Mouse (Mus musculus) forebrain, embryonic 11.5 days (tissue): ENCODE results near the gene Nck2. TPM values are rescaled to one million over a fixed set of nuclear protein-coding genes. Genes with fewer than 3 reads are reported as not detected.

ENCODE experiments used
- ATAC-seq: fragments of 200-750 bp; cut with Nextera tagmentation; replicated peaks from 2 replicates; pipeline ENCODE4 v1.8.0; 2017; ENCODE audit warnings: moderate TSS enrichment; ENCODE audit not compliant: low FRiP score
- DNase-seq: peaks from one replicate; pipeline ENCODE4 v3.0.0-alpha.2; 2017; ENCODE audit warnings: low spot score
- H3K27ac ChIP-seq: fragments of 300-500 bp; sonication (generic); 2 replicates; pipeline ENCODE4 v1.5.1; 2014; ENCODE audit warnings: low read depth, low read length
- H3K27me3 ChIP-seq: fragments of 300-500 bp; sonication (generic); 2 replicates; pipeline ENCODE4 v1.6.1; 2014; ENCODE audit warnings: mild to moderate bottlenecking, low read length, mixed read lengths; ENCODE audit not compliant: control insufficient read depth, insufficient read depth
- H3K36me3 ChIP-seq: fragments of 300-500 bp; sonication (generic); 2 replicates; pipeline ENCODE4 v1.6.1; 2014; ENCODE audit warnings: mild to moderate bottlenecking, low read length, moderate library complexity, mixed read lengths; ENCODE audit not compliant: control insufficient read depth, insufficient read depth
- H3K4me1 ChIP-seq: fragments of 300-500 bp; sonication (generic); replicated peaks from 2 replicates; pipeline ENCODE4 v1.6.1; 2014; ENCODE audit warnings: low read length, mixed read lengths; ENCODE audit not compliant: control insufficient read depth, insufficient read depth
- H3K4me2 ChIP-seq: fragments of 300-500 bp; sonication (generic); 2 replicates; pipeline ENCODE4 v1.6.1; 2014; ENCODE audit warnings: low read depth, mild to moderate bottlenecking, low read length, moderate library complexity, mixed read lengths; ENCODE audit not compliant: severe bottlenecking
- H3K4me3 ChIP-seq: fragments of 300-500 bp; sonication (generic); 2 replicates; pipeline ENCODE4 v1.5.1; 2014; ENCODE audit warnings: low read depth, low read length
- H3K9ac ChIP-seq: fragments of 300-500 bp; sonication (generic); 2 replicates; pipeline ENCODE4 v1.6.1; 2014; ENCODE audit warnings: low read length
- H3K9me3 ChIP-seq: fragments of 300-500 bp; sonication (generic); 2 replicates; pipeline ENCODE4 v1.6.1; 2016; ENCODE audit warnings: low read length, mixed read lengths; ENCODE audit not compliant: control insufficient read depth
- WGBS: fragments of 180-500 bp; shearing (Covaris S2); extraction: QIAGEN DNeasy Blood & Tissue Kit; methylation state at CpG from one replicate; pipeline ENCODE4 v1.1.7; 2014; 5-methylcytosine and 5-hydroxymethylcytosine counted together
- polyA plus RNA-seq: library from polyadenylated mRNA; unstranded; fragments of >200 nt; fragmentation: Nextera tagmentation; extraction: Ambion mirVana; gene quantifications from 2 replicates; pipeline ENCODE4 v1.2.1, GENCODE M21; 2014

Gene Nck2
- polyA plus RNA-seq, 1 experiment from 2014 or later, result 37.8 TPM

GRCm38 (mm10) chr1:43496993-43497392 is 52.6 kb downstream of the Nck2 start:
- no peak for ATAC-seq
- H3K27me3 ChIP-seq, result no peaks in the 10 kb centered on the region
- 94% methylated on average over 3 of the region's 3 CpGs for WGBS

GRCm38 (mm10) chr1:43497951-43498350 is 53.6 kb downstream of the Nck2 start:
- H3K27me3 ChIP-seq, result peaks cover 4% of the 10 kb centered on the region
- WGBS, result 64% methylated on average over 6 of the region's 6 CpGs
- H3K4me3 ChIP-seq, result no peak overlapping the region
- DNase-seq, result no peak
- H3K36me3 ChIP-seq, result no peaks in the 10 kb centered on the region
- no peak overlapping the region for H3K9ac ChIP-seq
- H3K27ac ChIP-seq, result no peak overlapping the region
- ATAC-seq, result no peak
- H3K4me1 ChIP-seq, result 0 out of 2 replicates have a peak, but pooled peaks cover 4% of the 10 kb centered on the region
- no peaks in the 10 kb centered on the region for H3K9me3 ChIP-seq
- H3K4me2 ChIP-seq, result no peak overlapping the region

More at GRCm38 (mm10) chr1:43496993-43497392, 52.6 kb downstream of the Nck2 start:
- Histone ChIP-seq H3K4me2 (no peak overlapping the region), H3K4me1 (0 out of 2 replicates have a peak, but pooled peaks cover 4% of the 10 kb centered on the region), H3K9ac (no peak overlapping the region), H3K9me3 (no peaks in the 10 kb centered on the region), H3K27ac (no peak overlapping the region), H3K4me3 (no peak overlapping the region), H3K36me3 (no peaks in the 10 kb centered on the region)
- no peak for DNase-seq

- no peak overlapping the region for H3K4me3 ChIP-seq
- ATAC-seq (no peak), DNase-seq (peak; percentile 8)
- H3K9ac ChIP-seq, result no peak overlapping the region
- H3K36me3 ChIP-seq, result no peaks in the 10 kb centered on the region
- no peak overlapping the region for H3K4me2 ChIP-seq
- H3K27ac ChIP-seq, result no peak overlapping the region
- peaks cover 8% of the 10 kb centered on the region; the same call in 1 of the 2 replicates for H3K4me1 ChIP-seq
- peaks cover 7% of the 10 kb centered on the region for H3K27me3 ChIP-seq
- no peaks in the 10 kb centered on the region for H3K9me3 ChIP-seq
- 93% methylated on average over 5 of the region's 5 CpGs for WGBS
Observed at GRCm38 (mm10) chr1:43500121-43500520, 55.7 kb downstream of the Nck2 start.

GRCm38 (mm10) chr1:43501143-43501919 is 57.0 kb downstream of the Nck2 start:
- WGBS, result 95% methylated on average over 6 of the region's 6 CpGs
- ATAC-seq (no peak), DNase-seq (no peak)
- H3K36me3 ChIP-seq, result no peaks in the 10 kb centered on the region
- no peaks in the 10 kb centered on the region for H3K9me3 ChIP-seq
- peaks cover 7% of the 10 kb centered on the region for H3K27me3 ChIP-seq
- no peak overlapping the region for H3K27ac ChIP-seq
- no peak overlapping the region for H3K9ac ChIP-seq
- H3K4me2 ChIP-seq, result no peak overlapping the region
- peaks cover 8% of the 10 kb centered on the region; the same call in 1 of the 2 replicates for H3K4me1 ChIP-seq
- H3K4me3 ChIP-seq, result no peak overlapping the region

GRCm38 (mm10) chr1:43501920-43502791 is 57.8 kb downstream of the Nck2 start:
- Histone ChIP-seq H3K36me3 (no peaks in the 10 kb centered on the region), H3K4me2 (no peak overlapping the region), H3K9ac (no peak overlapping the region), H3K27ac (no peak overlapping the region), H3K4me3 (no peak overlapping the region), H3K9me3 (no peaks in the 10 kb centered on the region), H3K4me1 (peaks cover 6% of the 10 kb centered on the region; the same call in 1 of the 2 replicates), H3K27me3 (peaks cover 7% of the 10 kb centered on the region)
- DNase-seq, result peak; percentile 17
- 72% methylated on average over 10 of the region's 10 CpGs for WGBS
- no peak for ATAC-seq

GRCm38 (mm10) chr1:43502792-43503146 is 58.4 kb downstream of the Nck2 start:
- Histone ChIP-seq H3K9ac (no peak overlapping the region), H3K4me2 (no peak overlapping the region), H3K27ac (no peak overlapping the region), H3K27me3 (peaks cover 7% of the 10 kb centered on the region), H3K4me3 (no peak overlapping the region), H3K9me3 (no peaks in the 10 kb centered on the region), H3K36me3 (no peaks in the 10 kb centered on the region), H3K4me1 (peaks cover 6% of the 10 kb centered on the region; the same call in 1 of the 2 replicates)
- 75% methylated on average over 8 of the region's 8 CpGs for WGBS
- ATAC-seq, result no peak
- no peak for DNase-seq

GRCm38 (mm10) chr1:43503261-43503660 is 58.9 kb downstream of the Nck2 start:
- Histone ChIP-seq H3K4me3 (no peak overlapping the region), H3K27ac (no peak overlapping the region), H3K36me3 (no peaks in the 10 kb centered on the region), H3K4me2 (no peak overlapping the region), H3K9ac (no peak overlapping the region), H3K27me3 (peaks cover 7% of the 10 kb centered on the region), H3K9me3 (no peaks in the 10 kb centered on the region), H3K4me1 (peaks cover 6% of the 10 kb centered on the region; the same call in 1 of the 2 replicates)
- WGBS, result 82% methylated on average over 2 of the region's 2 CpGs
- ATAC-seq (no peak), DNase-seq (no peak)

- no peak overlapping the region for H3K27ac ChIP-seq
- no peak for DNase-seq
- WGBS, result 88% methylated on average over 6 of the region's 6 CpGs
- no peak overlapping the region for H3K9ac ChIP-seq
- peaks cover 7% of the 10 kb centered on the region for H3K27me3 ChIP-seq
- no peak for ATAC-seq
- no peak overlapping the region for H3K4me2 ChIP-seq
- H3K9me3 ChIP-seq, result no peaks in the 10 kb centered on the region
- H3K36me3 ChIP-seq, result no peaks in the 10 kb centered on the region
- H3K4me3 ChIP-seq, result no peak overlapping the region
- H3K4me1 ChIP-seq, result peaks cover 6% of the 10 kb centered on the region; the same call in 1 of the 2 replicates
Observed at GRCm38 (mm10) chr1:43503676-43504075, 59.3 kb downstream of the Nck2 start.
